Mouse (Mus musculus) right cerebral cortex, postnatal 25 days (tissue): Measurements from ENCODE around the gene Txn2.

ENCODE experiments used
- DNase-seq: peaks from one replicate; pipeline ENCODE4 v3.0.0; 2022

The Txn2 gene

GRCm38 (mm10) chr15:77928673-77929331 lies at the start of gene Txn2:
Txn2 (minus strand) TSS chr15:77929006.
- DNase-seq, result peak; percentile 97

DNA sequence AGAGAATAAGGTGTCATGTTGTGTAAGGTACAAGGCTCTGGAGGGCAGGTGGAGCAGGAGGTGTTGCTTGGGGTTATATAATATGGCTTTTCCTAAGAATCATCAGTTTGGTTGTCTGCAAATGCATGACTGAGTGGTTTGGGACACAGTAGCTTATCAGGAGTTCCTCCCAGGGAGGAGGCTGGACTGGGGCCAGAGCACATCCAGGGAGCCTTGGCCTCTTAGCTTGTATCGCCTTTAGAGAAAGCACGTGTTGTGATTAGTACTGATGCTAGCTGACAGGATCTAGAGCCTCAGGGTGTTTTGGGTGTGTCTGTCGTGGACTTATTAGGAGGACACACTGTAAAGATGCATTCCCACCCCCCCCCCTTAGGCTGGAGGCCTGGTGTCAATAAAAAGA lies 48.9 kb upstream of the Txn2 start:
- DNase-seq, result no peak

- DNase-seq, result no peak
Observed at GRCm38 (mm10) chr15:77974165-77974841, 45.5 kb upstream of the Txn2 start.

DNA sequence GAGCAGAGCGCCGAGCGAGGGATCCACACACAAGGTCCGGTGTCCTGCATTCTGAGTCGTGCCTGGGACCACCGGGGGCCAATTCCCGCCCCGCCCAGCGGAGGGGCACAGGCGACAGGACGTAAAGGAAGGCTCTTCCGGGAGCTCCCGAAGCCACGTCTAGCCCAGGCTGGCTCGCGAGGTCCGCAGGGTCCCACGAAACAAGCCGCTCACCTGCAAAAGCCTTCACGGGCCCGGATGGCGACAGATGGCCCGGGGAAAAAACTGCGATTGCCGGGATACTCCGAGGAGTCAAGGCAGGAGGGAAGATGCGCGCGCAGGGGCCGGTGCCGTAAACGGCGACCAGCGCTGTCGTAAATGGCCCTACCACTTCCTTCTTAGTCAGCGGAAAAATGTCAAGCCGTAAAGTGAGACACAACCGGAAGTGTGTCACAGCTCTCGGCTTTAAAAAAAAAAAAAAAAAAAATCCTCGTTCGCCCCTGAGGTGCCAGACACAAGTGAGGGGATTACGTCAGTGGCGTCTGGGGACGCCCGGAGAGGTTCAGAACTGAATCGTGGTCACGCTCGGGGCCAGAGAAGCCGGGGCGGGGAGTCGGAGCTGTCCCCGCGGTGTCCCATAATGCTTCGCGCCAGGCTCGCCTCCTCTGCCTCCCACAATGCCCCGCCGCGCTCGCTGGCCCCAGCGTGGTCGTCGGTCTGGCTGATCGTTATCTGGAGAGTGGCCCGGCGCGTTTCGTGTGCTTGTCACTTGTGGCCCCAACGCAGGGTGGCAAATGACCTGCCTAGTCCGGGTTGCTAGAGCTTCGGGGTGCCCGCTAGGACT lies 41.9 kb upstream of the Txn2 start, which contains the start of gene Eif3d:
Gene Eif3d (minus strand): TSS at position 344 of the 823 bp plus-strand sequence.
- DNase-seq, result peak; percentile 96

- no peak for DNase-seq
Observed at GRCm38 (mm10) chr15:77969940-77970469, 41.2 kb upstream of the Txn2 start.

GRCm38 (mm10) chr15:77965117-77965528 lies 36.3 kb upstream of the Txn2 start:
- DNase-seq, result no peak

GRCm38 (mm10) chr15:77962447-77962846 lies 33.6 kb upstream of the Txn2 start:
- no peak for DNase-seq

DNA sequence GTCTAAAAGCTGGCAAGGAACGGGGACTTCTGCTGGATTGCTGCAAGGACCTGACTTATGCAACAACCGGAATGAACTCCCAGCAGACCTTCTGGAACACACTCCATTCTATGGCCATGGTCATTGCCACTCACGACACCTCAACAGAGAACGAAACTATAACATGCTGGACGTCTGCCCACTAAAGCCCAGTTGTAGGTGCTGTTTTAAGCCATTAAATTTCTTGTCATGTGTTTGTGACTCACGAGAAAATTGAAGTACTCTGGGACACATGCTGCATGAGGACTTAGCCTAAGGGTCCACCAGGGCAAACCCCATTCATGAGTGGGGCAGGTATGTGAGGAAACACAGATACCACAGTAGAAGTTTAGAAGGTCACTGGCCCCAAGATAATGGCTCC lies 31.9 kb upstream of the Txn2 start:
- no peak for DNase-seq

DNA sequence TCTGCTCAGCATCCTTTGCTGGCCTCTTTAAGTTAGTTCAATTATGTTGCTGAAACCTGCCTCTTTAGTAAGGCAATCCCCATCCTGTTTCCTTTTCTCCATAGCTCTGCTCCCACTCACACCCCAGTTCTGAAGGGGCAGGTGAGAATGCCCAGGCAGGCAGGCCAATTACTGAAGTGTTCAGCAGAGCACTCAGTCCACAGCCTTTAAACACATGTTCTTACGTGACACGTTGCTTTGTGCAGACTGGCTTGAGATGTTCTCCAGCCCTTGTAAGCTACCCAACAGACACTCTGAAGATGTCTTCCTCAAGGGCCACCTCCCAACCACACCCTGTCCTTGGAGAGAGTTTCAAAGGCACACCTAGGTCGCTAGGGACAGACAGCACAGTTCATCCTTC lies 29.3 kb upstream of the Txn2 start:
- no peak for DNase-seq

DNA sequence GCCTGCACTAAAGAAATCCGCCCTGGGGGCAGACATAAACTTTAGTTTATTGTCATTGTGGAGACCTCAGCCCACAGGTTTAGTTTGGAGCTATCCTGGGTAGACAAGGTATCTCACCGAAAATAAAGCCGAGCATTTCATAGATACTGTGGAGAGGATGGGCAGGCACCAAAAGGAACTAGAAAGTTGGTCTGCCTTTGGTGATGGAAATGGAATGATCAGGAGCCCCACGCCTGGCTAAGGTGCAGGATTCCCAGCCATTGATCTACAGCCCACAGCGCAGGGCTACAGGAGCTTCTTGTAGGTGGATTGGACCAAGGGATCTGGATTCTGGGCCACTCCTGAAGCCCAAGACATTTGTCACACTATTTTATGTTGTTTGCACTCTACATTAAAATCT lies 28.8 kb upstream of the Txn2 start:
- DNase-seq, result no peak

DNA sequence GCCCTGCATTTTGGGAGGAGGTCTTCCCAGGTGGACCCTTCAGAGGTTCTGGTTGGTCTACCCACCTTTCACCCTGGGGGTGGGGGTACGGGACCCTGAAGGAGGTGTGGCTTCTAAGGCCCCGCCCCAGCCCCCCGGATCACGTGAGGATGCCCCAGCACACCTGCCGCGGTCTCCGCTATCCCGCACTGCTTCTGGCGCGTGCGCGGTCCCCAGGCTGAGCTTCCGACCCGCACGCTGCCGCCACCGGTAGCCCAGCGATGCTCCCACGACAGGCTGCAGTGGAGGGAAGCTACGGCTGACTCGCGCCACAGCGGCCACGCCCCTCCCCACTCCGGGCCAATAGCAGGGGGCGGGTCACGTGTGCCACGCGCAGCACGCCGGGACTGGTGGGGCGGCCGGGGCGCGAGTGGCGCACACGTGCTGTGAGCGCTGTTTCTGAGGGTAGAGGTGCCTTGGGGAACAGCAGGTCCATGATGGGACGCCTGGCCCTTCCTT lies 27.6 kb upstream of the Txn2 start, which contains the start of gene Foxred2:
Gene Foxred2 (minus strand): TSS at position 319 of the 498 bp plus-strand sequence.
- DNase-seq, result peak; percentile 87

DNA sequence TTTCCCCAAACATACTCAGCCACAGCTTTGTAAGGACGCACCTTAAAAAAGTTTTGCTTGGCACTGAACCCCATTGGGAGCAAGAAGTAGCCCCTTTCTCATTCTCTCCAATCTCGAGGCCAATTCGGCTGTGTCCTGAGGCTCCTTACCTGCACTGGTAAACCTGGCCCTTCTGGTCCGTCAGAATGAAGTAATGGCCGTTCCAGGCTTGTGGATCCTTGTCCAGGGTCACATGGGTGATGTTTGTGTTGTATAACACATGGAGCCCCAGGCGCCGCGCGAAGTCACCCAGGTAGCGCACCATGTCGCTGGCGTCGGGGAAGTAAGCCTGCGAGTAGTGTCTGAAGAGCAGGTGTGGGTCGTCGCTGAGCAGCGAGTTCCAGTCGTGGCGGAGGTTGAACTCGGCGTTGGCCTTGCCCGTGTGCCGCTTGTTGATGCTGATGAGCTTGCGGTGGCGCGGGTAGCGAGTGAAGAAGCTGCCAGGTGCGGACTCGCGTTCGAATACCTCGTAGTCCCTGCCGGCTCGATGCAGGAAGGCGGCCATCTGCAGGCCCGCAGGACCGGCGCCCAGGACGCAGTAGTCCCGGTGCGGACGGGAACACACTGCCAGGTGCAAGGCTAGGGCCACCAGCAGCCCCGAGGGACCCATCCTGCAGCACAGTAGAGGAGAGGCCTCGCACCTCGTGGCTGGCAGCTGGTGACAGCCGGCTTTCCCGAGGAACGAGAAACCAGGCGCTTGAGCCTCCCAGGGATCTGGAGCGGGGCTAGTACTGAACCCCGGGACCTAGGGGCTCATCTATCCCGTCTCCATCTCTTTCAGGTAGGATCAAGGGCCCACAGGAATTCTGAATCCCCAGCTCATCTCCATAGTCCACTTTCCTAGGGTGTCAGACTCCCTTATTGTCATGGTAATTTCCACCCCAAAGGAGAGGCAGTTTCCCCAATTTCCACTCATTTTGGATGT lies 26.9 kb upstream of the Txn2 start:
- DNase-seq, result peak; percentile 38

GRCm38 (mm10) chr15:77954362-77954761 lies 25.6 kb upstream of the Txn2 start:
- DNase-seq, result no peak

DNA sequence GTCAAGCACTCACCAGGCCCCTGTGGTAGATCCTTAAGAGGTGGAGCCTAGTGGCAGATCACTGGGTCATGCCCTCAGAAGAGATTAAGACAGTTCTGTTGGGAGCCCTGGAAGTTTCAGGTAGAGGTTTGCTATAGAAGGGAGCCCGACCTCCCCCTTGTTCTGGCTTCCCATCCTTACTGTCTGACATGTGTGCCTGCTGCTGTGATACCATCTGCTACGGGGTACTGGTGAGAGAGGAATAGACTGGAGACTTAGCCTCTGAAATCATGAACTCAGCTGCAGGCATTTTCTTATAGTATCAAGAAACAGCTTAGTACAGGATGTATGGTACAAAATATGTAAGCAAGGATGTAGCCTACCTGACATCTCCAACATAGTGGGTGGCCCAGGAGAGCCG lies 24.1 kb upstream of the Txn2 start:
- no peak for DNase-seq

DNA sequence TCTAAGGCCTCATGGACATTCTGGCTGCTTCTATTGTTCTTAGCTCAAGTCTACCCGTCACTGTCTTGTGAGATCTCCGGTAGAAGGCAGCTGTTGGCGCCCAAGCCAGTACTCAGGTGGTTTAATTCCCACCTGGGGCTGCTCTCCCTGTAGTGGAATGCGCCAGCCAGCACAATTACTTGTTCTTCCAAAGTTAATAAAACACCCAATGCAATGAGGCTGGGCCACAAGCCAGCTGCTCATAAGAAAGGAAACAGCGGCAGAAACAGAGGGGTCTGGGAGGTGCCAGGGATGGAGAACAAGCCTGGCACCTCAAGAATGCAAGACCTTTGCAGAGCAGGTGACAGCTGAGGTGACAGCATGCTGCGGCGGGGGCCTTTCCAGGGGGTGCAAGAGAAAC lies 20.3 kb upstream of the Txn2 start:
- no peak for DNase-seq

DNA sequence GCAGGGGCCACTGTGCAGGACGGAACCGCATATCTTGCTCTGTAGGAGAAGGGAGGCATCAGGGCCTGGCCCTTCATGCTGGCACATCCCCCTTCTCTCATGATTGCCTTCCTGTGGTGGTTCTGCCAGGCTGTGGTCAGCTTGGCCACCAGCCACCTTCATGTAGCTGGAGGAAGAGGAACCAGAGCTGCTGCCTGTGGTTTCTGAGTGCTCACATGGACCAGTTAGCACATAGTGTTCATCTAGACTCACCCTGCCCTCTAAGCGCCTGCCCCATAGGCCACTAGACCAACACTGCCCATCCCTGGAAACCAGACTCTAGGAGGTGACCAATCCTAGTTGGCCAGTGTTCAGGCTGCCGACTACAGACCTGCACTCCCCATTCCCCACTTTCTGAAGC lies 16.9 kb upstream of the Txn2 start:
- no peak for DNase-seq

DNA sequence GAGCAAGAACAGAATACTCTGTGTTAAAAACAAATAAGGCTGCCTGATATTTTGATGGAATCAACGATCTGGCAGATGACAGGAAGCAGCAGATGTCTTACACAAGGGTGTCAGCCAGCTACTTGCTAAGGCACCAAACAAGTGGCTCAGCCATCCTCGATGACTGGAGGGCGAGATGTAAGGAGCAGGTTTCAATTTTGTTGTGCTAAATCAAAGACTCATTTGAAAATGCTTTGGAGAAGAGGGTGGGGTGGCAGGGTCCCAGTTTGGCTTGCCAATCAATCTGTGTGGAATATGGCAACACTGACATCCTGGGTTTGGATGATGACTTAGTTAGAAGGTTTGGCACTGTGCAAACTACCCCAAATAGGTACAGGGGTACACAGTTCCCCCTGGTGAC lies 12.8 kb upstream of the Txn2 start:
- DNase-seq, result no peak

- no peak for DNase-seq
Observed at GRCm38 (mm10) chr15:77938516-77938915, 9.7 kb upstream of the Txn2 start.

DNA sequence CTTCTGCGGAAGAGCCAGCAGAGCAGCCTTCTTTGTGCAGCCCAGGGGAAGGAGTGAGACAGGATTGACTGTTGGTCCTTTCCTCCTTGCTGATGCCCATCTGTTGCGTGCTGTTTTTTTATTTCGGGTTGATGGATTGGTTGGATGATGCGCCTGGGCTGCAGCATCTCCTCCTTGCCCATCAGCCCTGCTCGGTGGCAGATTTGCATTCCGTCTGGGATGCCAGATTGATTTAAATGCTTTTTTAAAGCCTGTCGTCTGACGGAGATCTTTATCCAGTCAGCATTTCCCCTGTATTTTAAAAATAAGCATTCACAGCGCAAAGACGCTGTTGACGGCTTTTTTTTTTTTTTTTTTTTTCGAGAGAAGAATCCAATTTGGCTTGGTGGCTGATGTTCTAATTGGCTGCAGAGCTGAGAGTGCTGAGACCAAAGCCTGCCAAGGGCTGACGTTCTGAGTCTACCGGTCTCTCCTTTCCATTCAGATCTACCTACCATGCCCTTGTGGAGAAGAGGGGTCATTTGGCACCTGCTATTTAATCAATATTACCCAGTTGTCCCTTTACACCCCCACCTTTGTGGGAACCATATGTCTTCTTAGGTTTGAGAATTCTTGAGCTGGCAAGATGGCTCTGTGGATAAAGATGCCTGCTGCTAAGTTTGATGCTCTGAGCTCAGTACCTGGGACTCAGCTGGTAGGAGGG lies 7.0 kb upstream of the Txn2 start:
- peak; percentile 36 for DNase-seq

DNA sequence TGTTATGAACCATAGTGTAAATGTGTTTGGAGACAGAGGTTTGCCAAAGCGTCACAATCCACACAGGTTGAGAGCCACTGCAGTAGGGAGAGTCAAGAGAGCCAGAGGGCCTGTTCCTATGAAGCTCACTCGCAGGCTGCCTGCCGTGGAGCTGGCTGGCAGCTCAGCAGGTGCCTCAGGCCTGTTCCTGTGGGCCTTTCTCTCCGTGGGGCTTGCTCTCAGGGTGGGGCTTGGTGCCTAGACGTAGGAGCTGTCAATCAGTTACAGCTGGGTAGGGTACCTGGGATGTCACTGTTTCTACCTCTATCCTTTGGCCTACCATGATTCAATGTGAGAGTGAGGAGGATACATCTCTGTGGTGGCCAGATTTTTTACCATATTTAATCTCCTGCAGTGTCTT lies 6.2 kb upstream of the Txn2 start:
- DNase-seq, result no peak

DNA sequence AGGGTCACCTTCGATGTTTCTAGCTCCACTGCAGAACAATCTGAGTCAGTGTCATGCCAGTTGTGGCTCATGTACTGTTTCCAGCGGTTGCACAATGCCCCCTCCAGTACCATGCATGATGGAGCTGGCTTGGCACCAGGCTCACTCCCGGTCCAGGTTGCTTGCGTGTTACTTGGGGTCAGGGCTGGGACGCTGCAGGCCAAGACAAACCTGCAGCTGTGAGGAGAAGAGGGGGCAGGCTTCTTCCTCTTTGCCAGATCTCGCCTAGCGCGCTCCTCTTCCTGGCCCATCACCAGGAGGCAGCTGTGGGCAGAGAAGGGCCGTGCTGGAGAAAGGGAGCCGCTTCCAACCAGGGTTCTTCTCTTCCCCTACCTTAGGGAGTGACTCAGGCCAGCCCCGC lies 5.5 kb upstream of the Txn2 start:
- DNase-seq, result no peak
